Mouse (Mus musculus) frontal cortex, postnatal 36 days (tissue): ENCODE results near the gene Slc17a8.
"Not testable (repeated sequence)": the region's sequence is repeated elsewhere in the genome, so short reads cannot be mapped to it uniquely, and the experiment has no call there.

Experiments
- DNase-seq, 2 experiments: peaks; one replicate each; pipeline ENCODE4 v3.0.0; 2022; ENCODE audit warnings: low spot score in 2 of 2

Slc17a8 gene

DNA sequence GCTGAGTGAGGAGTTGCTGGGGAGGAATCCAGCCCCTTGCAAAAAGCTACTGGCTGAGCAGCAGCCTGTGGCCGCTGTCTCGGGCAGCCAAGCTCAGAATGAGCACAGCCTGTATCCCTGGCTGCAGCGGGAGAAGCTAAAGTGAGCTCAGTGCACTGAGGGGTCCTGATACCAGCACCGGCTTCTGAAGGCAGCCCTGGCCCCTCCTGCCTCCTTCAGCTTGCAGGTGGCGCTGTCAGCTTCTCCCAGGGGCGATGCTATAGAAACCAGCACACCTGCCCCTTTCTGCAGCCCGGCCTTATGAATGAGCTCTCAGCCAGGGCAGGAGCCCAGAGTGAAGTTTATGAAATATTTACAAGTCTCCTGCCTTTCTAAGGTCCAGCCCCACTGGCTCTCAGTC is at the start of gene Slc17a8:
Gene Slc17a8 (minus strand): TSS at position 125 of the 400 bp plus-strand sequence.
- DNase-seq: no peak

DNA sequence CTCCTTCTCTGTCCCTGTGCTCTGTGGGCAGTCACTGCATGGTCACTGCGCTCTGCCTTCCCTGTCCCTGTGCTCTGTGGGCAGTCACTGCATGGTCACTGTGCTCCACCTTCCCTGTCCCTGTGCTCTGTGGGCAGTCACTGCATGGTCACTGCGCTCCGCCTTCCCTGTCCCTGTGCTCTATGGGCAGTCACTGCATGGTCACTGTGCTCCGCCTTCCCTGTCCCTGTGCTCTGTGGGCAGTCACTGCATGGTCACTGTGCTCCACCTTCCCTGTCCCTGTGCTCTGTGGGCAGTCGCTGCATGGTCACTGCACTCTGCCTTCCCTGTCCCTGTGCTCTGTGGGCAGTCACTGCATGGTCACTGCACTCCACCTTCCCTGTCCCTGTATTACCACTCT is 49.3 kb upstream of the Slc17a8 start:
- not testable (repeated sequence) for DNase-seq

DNA sequence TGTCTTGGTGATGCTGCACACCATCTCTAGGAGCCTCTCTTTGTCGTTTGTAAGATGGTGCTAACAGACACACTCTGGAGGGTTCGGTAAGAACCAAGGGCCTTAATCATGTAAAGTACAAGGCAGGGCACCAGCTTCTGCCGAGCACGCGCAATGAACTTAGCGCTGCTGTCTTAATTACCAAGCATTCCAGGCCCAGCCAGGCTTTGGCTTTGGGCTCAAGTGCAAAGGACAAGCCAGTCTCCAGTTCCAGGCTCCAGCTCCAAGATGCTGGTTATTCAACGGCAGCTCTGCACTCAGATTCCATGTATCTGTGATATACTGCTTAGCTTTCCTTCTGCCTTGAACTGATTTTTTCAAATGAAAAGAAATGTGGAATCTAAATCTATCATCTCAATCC is 46.5 kb upstream of the Slc17a8 start:
- DNase-seq: no peak

DNA sequence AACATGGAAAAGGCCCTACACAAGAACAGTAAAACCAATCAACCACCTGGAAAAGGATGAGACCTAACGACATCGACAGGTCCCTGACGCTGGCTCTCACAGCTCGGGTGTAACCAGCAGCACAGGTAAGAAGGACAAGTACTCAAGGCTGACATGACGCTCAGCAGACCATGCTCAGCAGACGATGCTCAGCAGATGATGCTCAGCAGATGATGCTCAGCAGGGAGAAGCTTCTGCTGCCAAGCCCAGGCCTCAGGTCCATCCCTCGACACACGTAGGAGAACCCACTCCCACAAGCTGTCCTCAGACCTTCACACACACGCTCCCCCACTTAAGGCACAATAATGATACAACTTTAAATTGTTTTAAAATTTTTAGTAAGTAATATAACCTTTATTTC is 44.6 kb upstream of the Slc17a8 start:
- DNase-seq: no peak

DNA sequence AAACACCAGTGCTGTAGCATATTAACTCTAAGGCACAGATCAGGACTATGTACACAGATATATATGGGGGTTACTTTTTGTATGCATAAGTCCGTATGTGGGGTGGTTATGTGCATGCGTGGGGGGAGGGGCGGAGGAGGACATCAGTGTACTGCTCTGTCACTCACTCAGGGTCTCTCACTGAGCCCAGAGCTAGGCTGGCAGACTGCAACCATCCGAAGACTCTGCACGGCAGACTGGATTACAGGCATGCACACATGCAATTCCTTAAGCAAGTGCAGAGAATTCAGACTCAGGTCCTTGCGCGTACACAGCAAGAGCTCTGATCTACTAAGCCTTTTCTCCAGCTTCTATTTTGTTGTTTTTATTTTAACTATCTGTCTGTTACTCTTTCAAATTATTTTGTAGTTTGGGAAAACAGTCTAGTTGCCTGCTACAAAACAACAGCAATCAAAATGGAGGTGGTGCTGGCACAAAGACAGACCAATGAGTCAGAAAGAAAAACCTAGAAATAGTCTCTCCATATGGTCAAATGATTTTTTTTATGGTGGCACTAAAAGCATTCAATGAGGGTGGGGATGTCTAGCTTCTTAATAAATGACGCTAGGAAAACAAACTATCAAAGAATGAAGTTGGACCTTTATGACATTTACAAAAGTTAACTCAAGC is 44.1 kb upstream of the Slc17a8 start:
- no peak for DNase-seq

DNA sequence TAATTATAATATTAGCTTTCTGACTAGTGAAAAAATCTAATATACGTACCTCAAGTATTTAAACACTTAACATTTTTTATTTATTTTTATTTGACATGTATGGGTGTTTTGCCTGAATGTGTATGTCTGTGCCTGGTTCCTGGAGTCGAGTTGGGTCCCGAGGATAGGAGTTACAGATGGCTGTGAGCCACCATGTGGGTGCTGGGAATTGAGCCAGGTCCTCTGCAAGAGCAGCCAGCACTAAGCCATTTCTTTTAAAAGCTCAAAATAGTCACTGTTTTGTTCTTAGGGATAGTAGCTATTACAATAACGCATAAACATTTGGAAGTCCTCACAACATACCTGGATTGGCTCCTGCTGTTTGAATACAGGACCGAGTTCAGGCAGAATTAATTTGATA is 35.3 kb upstream of the Slc17a8 start:
- DNase-seq: peak in 1 of 2 experiments; percentile 52

DNA sequence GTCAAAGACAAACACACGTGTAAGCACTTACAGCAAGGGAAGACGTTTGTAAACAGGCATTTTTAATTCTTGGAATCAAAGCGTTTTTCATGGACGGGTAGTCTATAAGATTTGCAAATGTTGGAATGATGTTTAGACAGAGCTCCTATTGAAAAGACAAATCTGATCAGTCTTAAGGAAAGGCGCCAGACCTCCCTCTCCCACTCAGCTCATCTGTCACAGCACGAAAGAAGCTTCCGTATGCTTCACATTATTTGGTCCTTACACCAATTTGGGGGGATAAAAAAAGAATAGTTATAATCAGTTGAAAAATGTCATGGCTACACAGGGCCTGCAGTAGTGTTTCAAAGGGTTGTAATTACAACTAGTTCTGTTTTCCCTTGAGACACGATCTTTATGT is 31.9 kb upstream of the Slc17a8 start:
- DNase-seq: no peak

DNA sequence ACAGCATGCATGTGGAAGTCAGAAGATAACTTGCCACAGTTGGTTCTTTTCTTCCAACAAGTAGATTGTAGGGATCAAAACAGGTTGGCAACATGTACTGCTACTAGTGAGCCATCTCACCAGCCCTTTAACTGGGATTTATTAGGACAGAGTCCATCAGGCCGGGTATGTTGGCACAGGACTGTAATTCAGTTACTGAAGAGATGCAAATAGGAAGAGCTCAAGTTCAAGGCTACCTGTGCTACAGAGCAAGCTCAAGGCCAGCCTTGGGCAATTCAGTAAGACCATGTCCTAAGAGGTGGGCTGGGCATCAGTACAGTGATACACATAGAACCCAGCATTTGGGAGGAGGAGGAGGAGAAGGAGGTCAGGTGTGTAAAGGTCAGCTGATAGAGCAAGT is 30.6 kb upstream of the Slc17a8 start:
- DNase-seq: no peak

DNA sequence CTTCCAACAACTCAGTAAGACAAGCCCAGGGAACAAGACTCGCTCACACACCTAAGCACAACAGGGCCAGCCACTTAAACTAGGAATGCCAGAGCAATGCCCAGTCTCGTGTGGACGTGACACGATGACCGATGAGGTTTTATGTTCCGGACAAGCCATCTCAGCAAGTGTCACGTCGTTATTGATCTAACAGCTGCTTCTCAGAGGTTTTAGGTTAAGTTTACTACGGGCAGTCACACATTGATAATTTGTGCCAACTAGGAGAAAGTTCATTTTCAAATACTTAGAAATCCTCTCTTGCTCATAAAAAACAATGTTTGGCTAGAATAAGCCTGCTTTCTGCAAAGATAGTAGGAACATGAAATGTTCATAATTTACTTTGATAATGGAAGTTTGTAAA is 25.9 kb upstream of the Slc17a8 start:
- no peak for DNase-seq

DNA sequence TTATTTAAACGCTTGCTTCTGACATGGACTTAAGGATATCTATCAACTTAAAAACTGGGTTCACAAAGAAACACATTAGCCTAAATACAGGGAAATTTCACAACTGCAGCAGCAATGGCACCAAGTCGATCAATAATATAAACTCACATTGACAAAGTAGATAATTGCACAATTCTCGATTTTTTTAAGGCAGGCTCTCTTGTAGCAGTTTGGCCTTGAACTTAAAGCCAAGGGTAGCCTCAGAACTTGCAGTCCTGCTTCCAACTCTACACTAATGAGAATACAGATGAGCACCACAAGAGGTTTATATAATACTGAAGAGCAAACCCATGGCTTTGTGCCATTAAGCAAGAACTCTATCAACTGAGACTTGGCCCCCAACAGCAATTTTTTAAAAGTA is 15.9 kb upstream of the Slc17a8 start:
- DNase-seq: no peak

DNA sequence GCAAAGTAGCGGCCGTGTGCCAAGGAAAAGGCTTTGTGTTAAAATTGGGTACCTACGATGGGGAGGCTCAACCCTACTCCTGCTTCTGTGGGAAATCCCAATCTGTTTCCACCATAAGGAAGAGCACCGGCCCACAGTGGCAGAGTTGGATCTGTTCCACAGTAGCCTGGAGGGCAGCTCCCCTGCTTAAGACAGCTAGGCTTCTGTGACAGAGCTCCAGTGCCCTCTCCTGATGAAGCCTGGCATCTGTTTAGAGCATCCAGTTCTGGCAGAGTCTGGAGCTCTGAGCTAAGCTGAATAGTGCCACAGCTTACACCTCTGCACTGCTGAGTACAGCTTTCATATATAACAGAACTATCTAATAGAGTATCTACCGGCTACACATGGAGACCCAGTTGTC is 14.0 kb upstream of the Slc17a8 start:
- peak; percentile 34 to 45 for DNase-seq

DNA sequence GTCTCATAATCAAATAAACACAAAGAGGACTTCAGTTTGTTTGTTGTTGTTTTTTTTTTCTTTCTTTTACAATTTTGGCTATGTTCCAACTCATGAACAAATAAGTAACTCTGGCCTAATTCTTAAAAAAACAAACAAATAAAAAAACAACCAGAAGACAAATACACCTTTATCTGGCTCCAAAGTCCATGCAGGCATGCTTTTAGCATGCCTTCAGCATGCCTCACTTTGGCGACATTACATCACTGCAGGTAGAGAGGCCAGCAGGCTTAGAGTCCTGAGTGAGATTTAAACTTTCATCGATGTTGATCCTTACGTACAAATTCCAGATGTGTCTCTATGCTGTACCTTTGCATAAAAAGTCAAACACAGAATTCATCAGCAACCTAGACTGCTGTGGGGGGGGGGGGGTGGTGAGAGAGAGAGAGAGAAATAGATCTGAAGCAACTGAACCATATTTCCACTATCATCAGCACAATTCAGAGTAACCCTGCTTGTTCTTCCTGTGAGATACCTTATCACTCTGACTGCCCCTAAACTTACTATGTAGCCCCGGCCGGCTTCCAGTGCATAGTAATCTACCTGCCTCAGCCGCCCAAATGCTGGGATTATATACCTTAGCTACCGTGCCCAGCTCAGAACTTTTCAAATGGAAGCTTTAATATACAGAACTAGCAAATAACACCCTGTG is 12.8 kb upstream of the Slc17a8 start:
- DNase-seq: no peak

DNA sequence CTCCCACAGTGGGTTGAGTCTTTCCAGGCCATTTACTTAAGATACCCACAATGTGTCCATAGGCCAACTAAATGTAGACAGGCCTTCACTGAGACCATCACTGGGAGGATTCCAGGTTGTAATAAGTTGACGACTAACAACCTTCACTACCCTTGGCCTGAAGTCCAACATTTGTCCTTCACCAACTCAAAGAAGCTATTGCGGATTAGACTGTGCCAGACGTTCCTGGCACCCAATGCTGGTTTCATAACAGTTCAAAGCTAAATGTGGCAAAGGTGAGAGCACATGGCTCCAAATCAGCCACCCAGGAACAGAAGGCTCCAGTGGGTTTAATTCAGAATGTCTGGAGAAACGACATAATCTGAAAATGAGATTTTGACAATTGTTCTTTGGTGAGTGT is 12.1 kb upstream of the Slc17a8 start:
- DNase-seq: no peak

DNA sequence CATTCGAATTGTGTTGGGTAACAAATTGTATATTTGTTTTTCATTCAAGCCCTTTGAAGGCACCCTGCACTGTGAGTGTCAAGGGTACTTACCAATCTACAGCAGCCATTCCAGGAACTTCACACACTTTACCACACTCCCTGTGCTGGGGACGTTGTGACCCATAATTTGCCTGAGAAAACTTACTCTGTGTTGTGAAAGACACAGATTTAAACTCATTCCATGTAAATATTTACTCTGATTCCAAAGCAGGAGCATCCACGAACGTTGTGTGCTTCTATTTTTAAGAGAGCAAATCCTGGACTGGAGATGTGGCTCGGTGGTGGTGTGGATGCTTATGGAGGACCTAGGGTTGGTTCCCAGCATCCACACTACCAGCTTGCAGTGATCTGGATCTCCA is 10.8 kb upstream of the Slc17a8 start:
- DNase-seq: no peak

DNA sequence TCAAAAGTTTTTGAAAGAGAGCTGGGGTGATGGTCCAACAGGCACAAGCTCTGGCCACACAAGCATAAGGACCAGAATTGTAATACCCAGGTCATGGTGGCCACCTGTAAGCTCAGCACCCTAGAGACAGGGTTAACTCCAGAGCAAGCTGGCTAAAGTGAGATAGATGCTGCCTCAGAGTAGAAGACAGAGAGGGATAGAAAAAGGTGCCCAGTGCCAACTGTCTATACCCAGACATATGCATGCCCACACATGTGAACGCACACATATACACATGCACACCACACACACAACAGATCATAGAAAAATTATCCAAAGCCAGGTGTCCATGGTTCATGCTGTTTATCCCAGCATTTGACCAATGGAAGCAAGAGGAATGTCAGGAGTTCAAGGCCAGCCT is 9.5 kb upstream of the Slc17a8 start:
- DNase-seq: no peak

DNA sequence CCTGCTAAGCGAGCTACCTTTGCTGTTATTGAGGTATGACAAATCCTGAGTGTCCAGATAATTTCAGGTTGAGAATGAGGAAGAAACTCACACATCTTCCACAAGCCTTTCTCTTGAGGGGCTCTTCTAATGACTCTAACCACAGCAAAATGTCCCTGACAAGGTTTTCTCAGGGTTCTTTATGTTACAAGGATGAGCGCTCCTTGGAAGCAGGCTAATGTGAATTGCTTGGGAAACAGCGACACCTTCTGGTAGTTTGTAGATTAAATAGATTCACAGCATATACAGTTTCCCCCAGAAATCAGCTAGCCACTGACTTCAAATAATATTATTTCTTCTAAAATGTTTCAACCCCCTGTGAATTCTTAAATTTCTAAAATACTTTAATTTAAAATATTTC is 9.0 kb upstream of the Slc17a8 start:
- peak; percentile 16 to 65 for DNase-seq

DNA sequence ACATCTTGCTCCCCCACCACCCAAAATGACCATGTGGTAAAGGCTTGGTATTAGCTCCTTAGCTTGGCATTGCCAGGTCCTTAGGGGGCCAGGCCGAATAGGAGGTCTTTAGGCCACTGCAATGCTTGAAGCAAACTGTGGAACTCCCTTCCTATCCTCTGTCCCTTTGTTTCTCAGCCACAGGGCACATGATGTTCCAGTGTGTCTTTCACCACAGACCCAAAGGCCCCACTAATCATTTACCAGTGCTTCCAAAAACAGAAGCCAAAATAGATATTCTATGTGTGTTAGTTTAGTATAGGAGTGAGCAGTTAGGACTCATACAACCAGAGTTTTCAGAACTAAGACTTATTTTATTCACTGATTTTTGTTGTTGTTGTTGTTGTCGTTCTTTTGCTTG is 5.7 kb upstream of the Slc17a8 start:
- DNase-seq: no peak

DNA sequence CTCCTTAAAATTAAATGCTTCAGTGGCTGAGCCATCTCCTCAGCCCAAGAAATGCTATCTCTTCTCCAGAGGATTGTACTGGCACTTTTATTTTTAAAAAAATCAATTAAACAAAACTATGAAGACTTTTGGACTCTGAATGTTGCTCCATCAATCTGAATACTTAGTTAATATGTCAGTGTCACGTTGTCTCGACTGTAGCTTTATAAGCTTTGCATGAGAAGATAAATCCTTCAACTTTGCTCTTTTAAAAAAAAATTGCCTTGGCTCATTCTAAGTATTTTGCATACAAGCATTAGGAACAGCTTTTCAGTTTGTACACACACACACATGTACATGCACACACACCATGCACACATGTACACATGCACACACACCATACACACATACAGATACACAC is 3.1 kb upstream of the Slc17a8 start:
- DNase-seq: no peak

DNA sequence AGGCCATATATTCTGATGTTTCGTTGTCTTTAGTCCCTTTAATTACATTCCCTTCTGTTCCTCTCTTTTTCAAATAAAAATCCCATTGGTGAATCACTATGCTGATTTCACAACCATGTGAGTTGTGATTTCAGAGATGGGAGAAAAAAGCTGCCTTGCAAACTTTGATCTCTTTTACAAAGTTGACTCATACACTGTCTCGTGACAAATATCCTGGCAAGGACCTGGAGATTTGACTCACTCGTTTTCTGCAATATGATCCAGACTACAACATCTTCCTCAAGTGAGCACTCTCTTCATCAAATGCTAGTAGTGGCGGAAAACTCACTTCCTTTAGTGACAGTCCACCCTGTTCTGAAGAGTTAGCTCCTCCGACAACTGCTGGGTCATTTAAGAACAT is 21.7 kb downstream of the Slc17a8 start:
- DNase-seq: no peak

DNA sequence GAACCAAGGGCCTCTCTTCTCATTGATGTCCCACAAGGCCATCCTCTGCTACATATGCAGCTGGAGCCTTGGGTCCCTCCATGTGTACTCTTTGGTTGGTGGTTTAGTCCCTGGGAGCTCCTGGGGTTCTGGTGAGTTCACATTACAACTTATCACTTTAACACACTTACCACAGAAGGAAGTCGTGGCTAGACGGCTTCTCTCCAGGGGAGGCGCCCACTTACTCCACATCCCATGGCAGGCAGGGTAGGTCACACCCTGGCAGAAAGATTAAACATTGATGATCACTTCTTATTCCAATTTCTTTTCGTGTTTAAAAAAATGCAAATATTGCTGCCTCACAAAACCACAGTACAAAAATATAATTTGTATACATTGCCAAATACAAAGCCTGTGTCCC is 23.8 kb downstream of the Slc17a8 start:
- no peak for DNase-seq

DNA sequence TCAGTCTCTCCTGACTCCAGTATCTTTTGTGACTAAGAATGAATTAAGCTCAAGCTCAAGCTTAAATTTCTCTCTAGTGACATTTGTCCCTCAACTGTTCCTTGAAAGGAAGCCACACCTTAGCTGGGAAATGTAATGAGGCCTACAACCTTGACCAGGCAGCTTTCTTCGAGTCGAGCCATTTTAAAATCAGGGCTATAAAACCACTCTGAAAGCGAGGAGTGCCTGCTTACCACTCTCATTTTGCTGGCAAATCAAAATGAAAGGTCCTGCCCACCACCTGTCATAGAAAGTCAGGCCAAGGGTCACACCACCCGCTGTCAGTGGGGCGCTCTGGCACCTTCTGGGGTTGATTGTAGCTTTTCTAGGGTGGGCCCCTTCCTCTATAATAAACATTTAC is 25.1 kb downstream of the Slc17a8 start:
- DNase-seq: no peak

DNA sequence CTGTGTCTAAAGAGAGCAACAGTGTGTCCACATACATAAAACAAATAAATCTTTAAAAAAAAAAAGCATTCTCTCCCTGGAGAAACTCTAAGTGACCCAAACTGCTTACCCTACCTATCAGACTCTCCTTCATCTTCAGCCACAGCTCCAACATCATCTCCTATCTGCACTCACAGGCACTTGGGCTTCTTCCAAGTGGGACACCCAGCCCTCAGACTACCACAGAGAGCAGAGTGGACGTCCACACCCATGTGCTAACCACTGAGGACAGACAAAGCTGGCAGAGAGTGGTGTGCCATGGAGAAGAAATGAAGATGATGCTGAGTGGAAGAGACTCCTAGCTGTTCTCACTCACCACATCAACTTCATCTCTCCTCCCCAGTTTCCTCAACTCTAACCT is 25.5 kb downstream of the Slc17a8 start:
- DNase-seq: no peak

DNA sequence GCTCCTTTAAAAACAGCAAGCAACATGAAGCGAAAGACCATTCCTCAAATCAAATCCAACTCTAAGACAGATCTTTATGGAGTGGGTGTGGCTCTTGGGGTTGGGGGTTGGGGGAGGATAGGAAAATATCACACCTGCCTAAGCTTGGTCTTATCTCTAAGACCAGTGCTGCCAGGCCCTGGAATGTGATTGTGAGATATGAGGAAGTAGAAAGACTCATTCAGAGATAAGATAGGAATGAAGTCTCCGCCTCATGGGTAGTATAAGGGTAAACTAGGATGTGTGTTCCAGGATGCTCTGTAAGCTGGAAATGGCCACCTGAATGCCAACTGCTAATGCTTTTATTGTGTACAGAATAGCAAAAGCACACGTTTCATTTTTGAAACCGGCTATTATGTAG is 26.7 kb downstream of the Slc17a8 start:
- DNase-seq: no peak

DNA sequence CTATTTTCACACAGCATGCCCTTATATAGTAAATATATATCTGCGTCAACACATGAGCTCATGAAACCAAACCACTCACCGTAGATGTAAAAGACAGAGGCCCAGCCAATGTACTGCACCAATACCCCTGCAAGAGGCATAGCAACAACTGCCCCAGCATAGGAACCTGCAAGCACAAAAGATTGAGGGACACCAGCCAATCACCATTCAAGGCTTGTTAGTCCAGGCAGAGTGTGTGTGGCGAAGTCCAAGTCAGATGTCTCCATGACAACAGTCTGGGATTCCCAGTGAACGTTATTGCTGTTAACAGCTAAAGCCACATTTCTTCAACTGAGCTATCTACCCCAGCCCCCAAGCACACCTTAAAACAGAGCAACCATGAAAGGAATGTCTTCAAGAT is 28.3 kb downstream of the Slc17a8 start:
- DNase-seq: no peak
